Comparison of ENCODE assay signal across 14 mouse cellular contexts in the genomic region with DNA sequence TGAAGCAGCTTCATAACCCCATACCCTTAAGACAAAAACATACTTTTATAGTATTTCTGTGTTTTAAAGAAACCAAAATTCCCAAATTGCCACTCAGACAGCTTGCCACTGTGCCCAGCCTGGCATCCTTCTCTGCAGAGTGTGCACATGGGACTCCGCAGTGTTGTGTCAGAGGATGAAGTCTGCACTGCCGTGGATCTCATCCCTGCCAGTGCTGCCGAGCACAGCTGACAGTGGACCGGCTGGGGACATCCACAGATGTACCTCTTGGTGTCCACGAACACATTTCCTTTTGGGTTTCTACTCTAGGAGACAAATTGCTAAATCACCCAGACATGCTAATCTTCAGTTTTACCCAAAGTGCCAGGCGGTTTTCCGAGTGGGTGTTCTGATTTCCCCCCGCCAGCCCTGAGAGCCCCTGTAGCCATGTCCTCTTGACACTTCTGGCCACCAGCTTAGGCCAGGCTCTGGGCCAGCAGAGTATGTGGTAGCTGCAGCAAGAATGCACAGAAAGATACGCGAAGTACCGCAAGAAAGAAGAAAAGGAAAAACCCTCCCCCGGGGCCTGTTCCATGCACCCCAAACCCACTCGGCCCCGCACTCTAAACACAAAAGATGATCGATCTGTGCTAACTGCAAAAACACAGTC.
DNase-seq lines count a peak whose midpoint lies in the region; TF ChIP-seq lines count a peak whose summit lies in the region.
"Had no signal": no experiment of that assay in that cellular context is flagged by ENCODE, and none has a peak within 500 bp of the region (broad histone marks: within the 10 kb centered on the region; RNA-seq: fewer than 3 reads in every experiment).

No protein-coding gene starts in this region.

- TF ChIP-seq POLR2A in testis, adult 2 months (IDR thresholded peaks at IDR 0.05; ENCODE audit: control insufficient read depth, low read depth, low read length), result no peak

- H3K27ac ChIP-seq in testis, adult 2 months (ENCODE audit: control insufficient read depth, insufficient read depth, low read depth, low read length), result peak overlapping the region; percentile 10; the same call in 1 of the 2 replicates
- H3K27ac ChIP-seq: heart, embryonic 10.5 days; macrophage; midbrain, embryonic 15.5 days had no signal

- H3K4me3 ChIP-seq in testis, adult 2 months (ENCODE audit: control insufficient read depth, low read depth, low read length), result no peak overlapping the region
- H3K4me3 ChIP-seq: heart, embryonic 10.5 days; midbrain, embryonic 15.5 days had no signal

- H3K4me1 ChIP-seq in testis, adult 2 months (ENCODE audit: control insufficient read depth, insufficient read depth, low read length), result no peaks in the 10 kb centered on the region; the same call in 1 of the 2 replicates
- H3K4me1 ChIP-seq: midbrain, embryonic 15.5 days had no signal

- H3K27me3 ChIP-seq in testis, adult 2 months (ENCODE audit: control insufficient read depth, insufficient read depth, low read length), result no peaks in the 10 kb centered on the region
- H3K27me3 ChIP-seq: midbrain, embryonic 15.5 days had no signal

- H3K36me3 ChIP-seq in testis, adult 2 months (ENCODE audit: control insufficient read depth, insufficient read depth, low read length), result no peaks in the 10 kb centered on the region

- intact Hi-C loops in left cerebral cortex, postnatal 4 days (cut with DNase I), result no loop called here

- no peak for TF ChIP-seq CTCF in testis, adult 2 months (IDR thresholded peaks at IDR 0.05; ENCODE audit: control insufficient read depth, insufficient read depth, insufficient replicate concordance, low read depth, low read length)

- peak; percentile 60 to 64 for DNase-seq in cerebellum, postnatal 14 days
- DNase-seq in cerebellum, adult 9-10 months, result no peak
- DNase-seq in left cerebral cortex, postnatal 4 days, result peak; percentile 71
- no peak for DNase-seq in left cerebral cortex, adult 11 months (ENCODE audit: low spot score)
- DNase-seq in testis, postnatal 14 days (ENCODE audit: low spot score), result no peak
- DNase-seq in urinary bladder, postnatal 14 days (ENCODE audit: low spot score), result no peak
- no peak for DNase-seq in layer of hippocampus, adult 18-20 months (ENCODE audit: low spot score in 2 of 2)
- DNase-seq: kidney, postnatal 14 days; right cerebral cortex, postnatal 25 days; thymus, postnatal 14 days had no signal

Comparison
In these comparisons a context has a peak if more than half of its experiments do, and no peak if none do; other contexts are left out.
1. DNase-seq: peak in cerebellum, postnatal 14 days (2 of 2) and left cerebral cortex, postnatal 4 days (single experiment); none in cerebellum, adult 9-10 months (single experiment), left cerebral cortex, adult 11 months (single experiment), testis, postnatal 14 days (single experiment), urinary bladder, postnatal 14 days (single experiment) and layer of hippocampus, adult 18-20 months (0 of 2).